Mouse (Mus musculus) frontal cortex, postnatal 10 days (tissue): ENCODE data around the gene Sec22b.
A peak's percentile ranks its signal among the peaks of the same experiment; 100 is the strongest.

Experiments used
- DNase-seq, 2 experiments: peaks; one replicate each; pipeline ENCODE4 v3.0.0; 2022; ENCODE audit warnings: low spot score in 2 of 2, mixed read lengths in 1 of 2

Sec22b gene

DNA sequence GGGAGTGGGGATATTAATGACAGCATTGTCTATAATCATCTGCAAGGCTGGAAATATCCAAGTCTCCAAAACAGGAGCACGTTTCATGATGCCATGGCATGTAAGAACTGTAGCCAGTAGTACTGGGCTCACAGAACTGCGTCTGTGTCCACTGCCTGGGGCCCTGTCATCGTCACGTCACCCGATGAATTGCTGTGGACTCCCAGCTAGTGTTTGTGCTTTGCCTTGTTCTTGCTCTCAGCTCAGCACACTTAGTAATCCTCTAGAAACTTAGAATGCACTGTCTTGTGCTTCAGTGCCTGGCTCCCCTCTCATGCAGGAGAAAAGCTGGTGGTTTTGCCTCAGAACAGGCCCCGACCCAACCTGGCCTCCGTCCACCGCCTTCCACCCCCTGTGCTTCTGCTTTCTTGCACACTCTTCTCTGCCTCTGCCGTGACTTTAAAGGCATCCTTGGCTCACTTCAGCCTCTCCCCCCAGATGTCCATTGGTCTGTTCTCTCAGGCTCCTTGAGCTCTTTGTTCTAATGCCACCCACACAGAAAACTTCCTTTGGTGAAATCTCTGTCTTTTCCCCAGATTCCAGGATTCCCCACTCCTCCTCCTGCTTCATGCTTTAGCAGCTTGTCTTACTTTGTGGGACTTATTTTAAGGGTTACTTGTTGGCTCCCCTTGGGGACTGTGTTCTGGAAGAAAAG, 39.7 kb downstream of the Sec22b start:
- DNase-seq: no peak

DNA sequence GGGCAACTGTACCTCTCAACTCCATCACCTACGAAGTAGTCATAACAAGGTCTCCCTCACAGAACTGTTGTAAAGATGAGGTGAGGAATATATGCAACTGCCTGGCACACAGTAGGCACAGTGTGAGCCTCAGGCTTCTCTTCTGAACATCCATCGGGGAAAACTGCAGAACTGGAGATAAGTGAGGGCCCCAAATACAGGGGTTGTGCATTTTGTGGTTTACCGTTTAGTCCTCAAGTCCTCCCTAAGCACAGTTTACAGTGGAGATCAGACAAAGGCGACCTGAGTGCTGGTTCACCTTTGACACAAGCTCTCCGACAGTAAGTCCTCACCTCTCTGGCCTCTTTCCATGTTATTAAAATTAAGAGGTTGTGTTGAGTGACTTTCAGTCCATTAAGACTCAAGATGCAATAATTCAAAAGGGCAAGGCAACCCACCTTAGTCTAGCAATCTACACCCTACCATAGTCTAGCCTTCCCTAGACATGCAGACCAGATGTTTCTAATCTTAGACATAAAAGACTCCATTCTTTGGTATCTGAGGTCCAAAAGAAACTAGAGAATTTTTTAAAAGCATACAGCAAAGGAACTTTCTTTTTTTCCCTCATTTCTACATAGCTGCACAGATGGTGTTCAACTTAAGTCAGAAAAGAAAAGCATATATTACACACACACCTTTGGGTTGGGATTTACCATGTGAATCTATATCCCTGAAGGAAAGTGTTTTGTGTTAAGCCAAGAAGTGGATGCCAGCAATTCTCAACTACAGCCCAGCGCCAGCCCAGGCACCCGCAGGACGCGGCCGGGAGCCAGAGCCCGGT, 40.7 kb downstream of the Sec22b start:
- no peak for DNase-seq

DNA sequence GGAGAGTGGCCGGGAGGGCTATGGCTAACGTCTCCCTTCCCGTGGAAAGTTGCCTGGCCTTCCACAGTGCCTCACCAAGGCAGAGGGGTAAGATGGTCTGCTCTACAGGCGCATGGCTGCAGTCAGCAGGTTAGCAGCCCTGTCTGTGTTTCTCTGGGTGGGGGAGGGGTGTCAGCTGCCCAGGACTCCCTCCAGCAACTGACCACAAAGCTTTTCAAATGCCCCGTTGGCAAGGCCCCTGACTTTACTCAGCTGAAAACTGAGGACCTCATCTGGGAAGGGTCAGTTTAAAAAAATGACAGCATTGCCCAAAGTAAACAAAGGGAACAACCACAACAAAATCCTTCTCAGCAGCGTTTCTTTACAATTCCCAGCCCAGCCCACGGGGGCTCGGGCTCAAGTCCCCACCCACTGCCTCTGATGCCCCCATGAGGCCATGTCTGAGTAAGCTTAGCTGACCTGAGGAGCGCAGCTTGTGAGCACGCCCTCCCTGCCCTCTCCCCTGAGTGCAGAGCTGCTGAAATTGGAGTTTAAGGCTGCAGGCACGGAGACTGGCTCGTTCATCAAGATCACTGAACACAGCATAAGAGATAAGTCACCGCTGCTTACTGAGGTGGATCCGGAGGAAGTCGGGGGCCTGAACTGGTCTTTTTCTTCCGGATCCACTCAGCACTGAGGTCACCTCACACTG, 41.4 kb downstream of the Sec22b start:
- peak in 1 of 2 experiments; percentile 30 for DNase-seq

DNA sequence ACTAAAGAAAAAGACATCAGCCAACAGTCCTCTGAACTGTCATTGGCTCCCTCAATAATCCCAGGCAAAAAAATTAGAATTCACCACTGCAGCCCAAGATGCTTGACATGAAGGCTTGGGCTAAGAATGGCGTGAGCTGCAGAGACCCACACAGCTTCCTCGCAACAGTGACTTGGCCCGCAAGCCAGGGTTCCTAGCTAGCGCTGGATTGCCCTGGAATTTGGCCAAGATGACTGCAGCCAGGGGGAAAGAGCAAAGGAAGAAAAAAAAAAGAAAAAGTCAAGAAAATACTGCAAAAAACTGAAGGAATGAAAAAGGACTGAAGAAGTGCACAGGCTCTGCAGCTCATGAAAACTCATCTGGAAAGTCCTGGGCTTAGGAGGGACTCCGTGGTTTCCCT, 43.5 kb downstream of the Sec22b start:
- DNase-seq: no peak

DNA sequence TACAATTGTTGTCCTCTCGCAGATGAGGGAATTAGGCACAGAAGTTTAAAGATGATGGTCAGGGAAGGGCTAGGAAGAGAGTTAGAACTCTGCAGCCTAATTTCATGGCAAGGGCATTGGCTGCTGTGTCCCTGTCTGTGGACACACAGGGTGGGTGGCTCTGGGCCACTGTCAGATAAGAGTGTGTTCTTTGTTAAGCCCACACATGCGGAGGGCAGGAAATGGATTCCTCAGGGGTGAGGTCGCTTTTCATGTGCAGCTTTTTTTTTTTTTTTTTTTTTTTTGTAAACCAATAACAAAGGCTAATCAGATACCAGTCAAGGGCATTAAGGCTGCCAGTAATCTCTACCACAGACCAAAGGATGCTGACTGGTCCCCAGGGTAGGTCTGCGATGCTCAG, 45.4 kb downstream of the Sec22b start:
- DNase-seq: no peak

DNA sequence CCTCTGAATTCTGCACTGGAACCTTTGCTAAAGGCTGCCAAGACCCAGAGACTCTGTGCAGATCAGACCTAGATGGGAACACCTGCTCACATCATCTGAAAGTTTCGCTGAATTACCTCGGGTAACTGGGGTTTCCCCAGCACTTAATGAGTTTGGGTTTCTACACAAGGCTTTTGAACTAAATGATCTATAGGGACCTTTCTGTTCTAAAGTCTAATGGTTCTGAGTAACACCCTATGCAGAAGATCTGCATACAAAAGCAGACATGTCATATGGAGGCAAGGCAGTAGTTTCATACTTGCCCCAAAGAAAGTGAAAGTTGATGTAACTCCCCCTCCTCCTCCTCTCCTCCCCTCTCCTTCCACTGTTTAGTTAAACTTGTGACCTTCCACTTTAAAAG, 47.5 kb downstream of the Sec22b start:
- no peak for DNase-seq

DNA sequence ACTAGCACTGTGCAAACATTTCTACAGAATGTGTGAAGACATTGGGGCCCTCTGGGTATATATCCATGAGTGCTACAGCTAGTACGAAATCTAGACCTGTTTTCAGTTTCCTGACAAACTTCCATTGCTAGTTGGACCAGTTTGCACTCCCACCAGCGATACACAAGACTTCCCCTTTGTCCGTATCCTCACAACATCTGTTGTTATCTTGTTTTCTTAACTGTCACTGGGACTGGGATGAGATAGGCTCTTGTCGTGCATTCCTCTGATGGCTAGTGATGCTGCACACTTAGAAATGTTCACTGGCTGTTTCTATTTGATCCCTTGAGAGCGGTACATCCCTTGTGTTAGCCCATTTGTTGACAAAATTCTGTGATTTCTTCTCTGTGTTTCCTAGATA, 49.0 kb downstream of the Sec22b start:
- DNase-seq: no peak

DNA sequence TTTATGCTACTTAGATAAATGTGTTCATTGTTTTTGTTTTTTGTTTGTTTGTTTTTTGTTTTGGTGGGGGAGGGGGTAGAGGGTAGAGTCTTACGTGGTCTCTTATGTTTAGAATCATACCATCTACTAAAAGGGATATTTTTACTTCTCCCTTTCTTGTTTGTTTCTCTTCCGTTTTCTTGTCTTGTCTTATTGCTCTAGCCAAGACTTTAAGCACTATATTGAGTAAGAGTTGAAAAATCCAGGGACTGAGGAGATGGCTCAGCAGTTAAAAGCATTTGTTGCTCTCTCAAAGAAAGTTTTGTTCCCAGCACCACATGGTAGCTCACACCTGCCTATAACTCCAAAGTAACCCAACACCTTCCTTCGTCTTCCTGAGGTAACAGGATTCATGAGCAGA, 50.1 kb downstream of the Sec22b start:
- no peak for DNase-seq

DNA sequence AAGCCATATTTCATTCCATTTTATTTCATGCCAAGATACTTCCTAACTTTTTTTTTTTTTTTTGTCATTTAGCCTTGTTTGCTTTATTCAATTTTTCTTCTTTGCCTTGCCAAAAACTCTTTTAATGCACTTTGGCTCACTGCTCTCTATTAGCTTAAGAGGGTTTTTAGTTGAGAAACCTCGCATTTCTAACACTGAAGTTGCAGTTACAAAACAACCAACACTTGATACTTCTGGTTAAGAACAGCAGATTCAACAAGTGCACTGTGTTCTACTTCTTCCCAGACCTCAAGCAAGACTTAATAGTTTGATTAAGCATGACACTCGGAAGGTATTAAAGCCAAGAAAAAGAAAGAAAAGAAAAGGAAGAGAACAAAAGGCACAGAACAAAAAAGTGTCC, 52.2 kb downstream of the Sec22b start:
- no peak for DNase-seq

DNA sequence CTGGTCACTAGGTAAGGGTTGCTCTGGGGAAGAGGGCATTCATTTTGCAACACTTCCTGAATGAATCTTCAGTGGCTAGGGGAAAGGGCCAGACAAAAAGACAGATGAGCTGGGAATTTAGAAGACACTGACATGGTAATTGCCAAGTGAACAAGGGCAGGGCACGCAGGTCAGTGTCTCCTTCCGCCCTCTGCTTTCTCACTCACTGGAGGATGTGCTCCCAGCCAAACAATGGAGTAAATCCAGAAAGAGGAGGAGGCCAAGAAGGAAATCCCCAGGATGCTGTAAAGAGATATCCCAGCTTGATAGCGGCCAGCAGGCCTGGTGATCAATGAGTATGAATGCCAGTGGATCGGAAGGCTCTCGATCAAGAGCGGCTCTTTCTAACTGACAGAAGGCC, 55.3 kb downstream of the Sec22b start:
- DNase-seq: no peak

DNA sequence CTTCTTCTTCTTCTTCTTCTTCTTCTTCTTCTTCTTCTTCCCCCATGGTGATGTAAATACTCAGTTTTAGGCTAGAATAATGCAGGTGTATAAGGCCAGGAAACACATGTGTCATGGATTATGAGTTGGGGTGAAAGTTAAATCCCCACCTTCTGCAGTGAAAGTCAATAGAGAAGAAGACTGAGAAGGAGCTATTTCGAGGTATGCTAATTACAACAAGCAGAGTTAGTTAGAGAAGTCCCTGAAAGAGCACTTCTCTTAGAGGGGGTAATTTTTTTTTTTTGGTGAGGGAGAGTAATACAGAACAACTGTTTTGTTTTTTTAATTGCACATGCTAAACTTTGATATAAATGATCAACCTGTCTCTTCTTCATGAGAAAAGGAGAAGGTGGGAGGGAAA, 55.9 kb downstream of the Sec22b start:
- no peak for DNase-seq

DNA sequence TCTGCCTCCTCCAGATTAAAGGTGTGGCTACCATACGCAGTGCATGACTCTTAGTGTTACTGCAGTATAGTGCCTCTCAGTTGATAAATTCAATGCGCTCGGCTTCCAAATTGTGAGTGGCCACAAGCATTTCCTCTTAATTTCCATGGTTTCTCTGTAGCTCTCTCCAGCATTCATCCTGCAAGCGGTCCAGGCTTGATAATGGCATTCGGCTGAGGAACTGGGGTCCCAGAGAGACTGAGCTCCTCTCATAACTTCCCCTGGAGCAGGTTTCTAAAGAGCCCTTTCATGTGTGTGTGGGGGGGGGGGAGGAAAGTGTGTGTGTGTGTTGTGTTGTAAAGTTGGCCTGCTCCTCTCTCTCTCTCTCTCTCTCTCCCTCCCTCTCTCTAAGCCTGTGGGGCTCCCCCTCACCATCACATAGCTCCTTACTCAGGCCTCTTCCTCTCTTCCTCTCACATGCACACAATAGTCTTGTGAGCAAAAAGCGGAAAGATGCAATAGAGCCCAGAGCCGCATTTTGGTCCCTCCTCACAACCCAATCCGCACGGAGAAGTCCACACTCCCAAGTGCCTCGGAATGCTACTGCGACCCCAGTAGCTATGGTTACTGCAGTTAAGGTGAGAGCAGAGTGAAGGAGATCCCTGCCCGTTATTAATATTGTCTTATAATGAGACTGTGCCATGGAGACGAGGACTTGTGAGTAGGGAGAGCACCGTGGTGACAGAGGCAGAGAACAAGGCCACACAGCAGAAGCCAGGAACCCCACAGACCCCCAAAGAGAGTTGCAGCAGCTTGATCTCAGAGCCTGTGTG, 60.0 kb downstream of the Sec22b start:
- no peak for DNase-seq

DNA sequence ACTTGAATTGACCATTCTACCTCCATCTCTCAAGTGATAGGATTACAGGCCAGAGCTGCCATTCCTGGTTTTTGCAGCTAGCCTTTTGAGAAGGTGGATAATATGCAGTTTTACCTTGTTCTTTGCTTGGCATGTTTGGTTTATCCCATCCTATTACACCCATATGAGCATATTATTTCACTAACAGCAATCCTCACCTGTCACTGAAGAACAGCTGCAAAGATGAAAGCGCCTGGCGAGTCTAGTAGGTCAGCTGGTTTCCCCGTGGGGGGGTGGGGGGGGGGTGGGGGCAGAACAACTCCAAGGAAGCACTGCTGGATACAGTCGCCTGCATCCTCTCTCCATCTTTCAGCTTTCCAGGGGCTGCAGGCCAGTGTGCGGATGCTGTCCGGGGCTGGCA, 61.0 kb downstream of the Sec22b start:
- DNase-seq: no peak

DNA sequence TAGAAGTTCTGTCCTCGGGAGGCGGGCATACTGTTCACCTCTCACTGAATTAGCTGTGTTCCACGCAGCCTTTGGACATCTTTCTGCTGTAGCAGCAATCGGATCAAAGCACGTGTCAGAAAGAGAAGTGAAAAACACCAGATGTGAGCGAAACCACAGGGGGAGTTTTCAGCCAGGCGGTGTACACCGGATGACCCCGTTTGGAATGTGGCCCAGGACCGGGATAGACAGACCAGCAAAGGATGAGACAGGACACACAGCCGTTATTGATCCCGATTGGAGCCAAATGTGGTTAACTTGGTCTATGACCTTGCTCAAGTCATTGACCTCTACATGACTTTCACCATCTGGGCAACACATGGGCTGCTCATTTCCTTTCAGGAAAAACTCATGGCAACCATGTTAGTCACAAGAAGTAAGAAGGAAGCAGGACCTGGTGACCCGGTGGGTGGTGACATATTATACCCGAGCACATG, 63.9 kb downstream of the Sec22b start:
- peak; percentile 13 to 15 for DNase-seq

DNA sequence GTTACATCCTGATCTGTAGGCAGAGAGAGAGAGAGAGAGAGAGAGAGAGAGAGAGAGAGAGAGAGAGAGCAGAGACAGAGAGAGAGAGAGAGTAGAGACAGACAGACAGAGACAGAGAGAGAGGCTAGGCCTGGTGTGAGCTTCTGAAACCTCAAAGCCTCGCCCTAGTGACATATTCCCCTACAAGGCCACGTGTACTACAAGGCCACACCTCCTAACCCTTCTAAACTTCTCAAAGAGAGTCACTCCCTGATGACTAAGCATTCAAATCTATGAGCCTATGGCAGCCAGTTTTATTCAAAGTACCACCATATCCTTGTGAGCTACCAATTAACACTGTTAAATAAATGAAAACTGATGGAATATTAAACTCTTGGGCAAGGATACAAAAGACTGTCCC, 66.6 kb downstream of the Sec22b start:
- no peak for DNase-seq

DNA sequence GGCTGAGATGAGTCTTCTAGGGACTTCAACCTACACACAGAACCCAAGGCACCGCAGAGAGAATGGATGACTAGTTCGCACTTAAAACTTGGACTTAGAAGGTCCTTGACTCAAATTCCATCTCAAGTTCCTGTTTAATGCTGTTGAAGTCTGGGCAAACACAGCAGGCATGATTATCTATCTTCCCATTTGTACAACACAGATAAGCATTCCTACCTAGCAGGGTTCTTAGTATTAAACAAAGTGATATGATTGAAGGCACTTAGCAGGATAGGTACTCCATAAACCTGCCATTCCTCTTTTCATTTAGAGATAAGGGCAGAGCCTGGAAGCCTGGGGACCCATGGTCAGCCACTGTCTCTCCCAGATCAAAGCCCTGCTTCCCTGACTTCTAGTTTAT, 67.2 kb downstream of the Sec22b start:
- no peak for DNase-seq

DNA sequence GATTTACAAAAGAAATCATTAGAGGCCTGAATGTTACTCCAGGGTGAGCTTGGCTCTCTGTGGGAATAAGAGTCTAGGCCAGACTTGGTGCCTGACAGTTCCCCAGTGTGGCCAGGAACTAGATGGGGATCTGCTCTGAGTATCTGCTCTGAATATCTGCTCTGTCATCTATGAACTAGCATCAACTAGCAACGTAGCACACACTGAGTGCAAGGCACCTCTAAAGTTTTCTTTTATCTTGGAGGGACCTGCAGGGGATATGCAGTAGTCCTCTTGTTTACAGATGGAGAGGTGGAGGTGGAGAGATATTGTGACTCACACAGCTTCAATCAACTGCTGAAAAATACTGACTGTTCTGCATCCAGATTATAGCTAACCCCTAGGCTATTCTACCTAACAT, 68.0 kb downstream of the Sec22b start:
- DNase-seq: no peak

DNA sequence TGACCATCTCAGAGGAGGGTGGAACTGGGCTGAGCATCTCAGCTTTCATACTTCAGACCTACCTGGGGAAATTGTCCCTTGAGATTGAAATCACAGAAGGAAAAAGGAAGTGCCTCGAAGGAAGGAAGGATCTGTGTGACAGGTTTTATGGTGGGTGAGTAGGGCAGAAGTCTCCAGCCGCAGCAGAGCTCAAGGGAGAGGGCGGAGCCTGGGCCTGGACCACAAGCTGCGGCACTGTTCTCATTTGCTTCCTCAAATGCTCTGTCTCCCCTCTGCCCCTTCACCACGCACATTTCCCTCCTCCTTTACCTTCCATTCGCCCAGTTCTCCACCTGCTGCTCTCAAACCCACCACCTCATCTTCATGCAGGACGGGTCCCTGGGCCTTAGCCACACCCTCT, 70.1 kb downstream of the Sec22b start:
- DNase-seq: peak in 1 of 2 experiments; percentile 10

DNA sequence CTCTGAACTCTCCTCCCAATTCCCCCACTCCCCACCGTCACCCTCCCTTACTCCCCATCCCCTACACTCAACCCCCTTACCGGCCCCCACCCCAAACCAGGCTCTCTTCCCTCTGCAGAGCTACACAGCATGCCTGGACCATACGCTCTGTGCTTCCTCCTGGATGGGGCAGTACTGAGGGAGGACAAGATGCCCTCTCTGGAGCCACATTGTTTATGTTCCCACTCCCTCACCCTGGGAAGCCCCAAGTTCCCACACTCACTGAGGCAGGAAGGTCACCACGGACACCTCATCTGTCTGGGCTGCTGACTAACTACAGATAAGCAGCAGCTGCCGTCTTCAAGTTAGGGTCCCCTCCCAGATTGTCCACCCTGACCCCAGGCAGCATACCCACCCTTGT, 71.2 kb downstream of the Sec22b start:
- DNase-seq: no peak

DNA sequence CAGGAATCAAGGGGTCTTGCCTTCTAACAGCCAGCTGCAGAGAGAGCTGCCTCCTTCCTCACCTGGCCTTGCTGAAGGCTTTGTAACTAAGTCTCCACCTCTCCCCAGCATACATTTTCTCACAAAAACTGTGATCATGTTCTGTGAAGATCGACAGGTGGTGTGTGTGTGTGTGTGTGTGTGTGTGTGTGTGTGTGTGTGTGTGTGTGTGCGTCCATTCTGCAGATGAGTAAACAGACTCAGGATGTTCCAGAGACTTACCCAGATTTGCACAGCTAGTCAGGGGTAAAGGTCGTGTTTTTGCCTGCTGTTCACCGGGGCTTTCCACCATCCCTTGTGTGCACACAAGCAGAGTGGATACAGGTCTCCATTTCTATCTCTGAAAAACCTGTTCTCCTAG, 71.7 kb downstream of the Sec22b start:
- no peak for DNase-seq
